Comparison of ENCODE assay signal across 24 mouse cellular contexts in the genomic region with DNA sequence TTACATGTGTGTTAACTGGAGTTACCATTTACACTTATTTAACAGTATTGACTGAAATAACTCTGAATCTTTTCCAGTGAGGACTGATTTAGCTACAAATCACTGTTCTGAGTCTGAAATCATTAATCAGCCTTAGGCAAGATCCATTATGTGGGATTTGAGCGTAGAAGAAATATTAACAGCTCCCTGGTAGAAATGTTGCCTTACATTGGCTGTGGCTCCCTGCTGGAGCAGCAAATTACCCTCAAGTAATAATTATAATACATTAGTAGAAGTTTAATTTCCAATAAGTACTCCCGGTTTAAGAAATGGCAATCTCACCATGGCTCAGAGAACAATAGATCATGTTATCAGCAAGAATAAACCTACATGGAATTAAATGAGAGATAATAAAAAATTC. TPM values are rescaled to one million over a fixed set of nuclear protein-coding genes. Genes with fewer than 3 reads are reported as not detected.
DNase-seq lines count a peak whose midpoint lies in the region; ATAC-seq lines count a peak whose summit lies in the region.
"Had no signal": no experiment of that assay in that cellular context is flagged by ENCODE, and none has a peak within 500 bp of the region (broad histone marks: within the 10 kb centered on the region; RNA-seq: fewer than 3 reads in every experiment).

No protein-coding gene starts in this region.

- no peaks in the 10 kb centered on the region for H3K27me3 ChIP-seq in hindbrain, embryonic 13.5 days
- H3K27me3 ChIP-seq in hindbrain, embryonic 11.5 days (ENCODE audit: control insufficient read depth, insufficient read depth, low read length): no peaks in the 10 kb centered on the region
- H3K27me3 ChIP-seq in neural tube, embryonic 12.5 days (replicated peaks): no peaks in the 10 kb centered on the region
- H3K27me3 ChIP-seq in hindbrain, embryonic 16.5 days (replicated peaks; ENCODE audit: control insufficient read depth, insufficient read depth, low read length): no peaks in the 10 kb centered on the region
- H3K27me3 ChIP-seq in neural tube, embryonic 15.5 days (replicated peaks): no peaks in the 10 kb centered on the region
- no peaks in the 10 kb centered on the region for H3K27me3 ChIP-seq in limb, embryonic 10.5 days (ENCODE audit: low read depth, poor library complexity, severe bottlenecking)
- H3K27me3 ChIP-seq: CH12.LX; embryonic facial prominence, embryonic 15.5 days; heart, embryonic 12.5 days; Patski had no signal

- H3K9ac ChIP-seq in hindbrain, embryonic 13.5 days: no peak overlapping the region
- H3K9ac ChIP-seq in hindbrain, embryonic 11.5 days (ENCODE audit: low read depth, low read length): no peak overlapping the region
- H3K9ac ChIP-seq in neural tube, embryonic 12.5 days: no peak overlapping the region
- no peak overlapping the region for H3K9ac ChIP-seq in hindbrain, embryonic 16.5 days (ENCODE audit: low read depth, low read length)
- no peak overlapping the region for H3K9ac ChIP-seq in neural tube, embryonic 15.5 days (replicated peaks)
- H3K9ac ChIP-seq: embryonic facial prominence, embryonic 15.5 days; heart, embryonic 12.5 days had no signal

- no peaks in the 10 kb centered on the region for H3K36me3 ChIP-seq in hindbrain, embryonic 13.5 days
- no peaks in the 10 kb centered on the region for H3K36me3 ChIP-seq in hindbrain, embryonic 11.5 days (ENCODE audit: control insufficient read depth, insufficient read depth, low read length)
- no peaks in the 10 kb centered on the region for H3K36me3 ChIP-seq in neural tube, embryonic 12.5 days
- no peaks in the 10 kb centered on the region for H3K36me3 ChIP-seq in hindbrain, embryonic 16.5 days (ENCODE audit: control insufficient read depth, insufficient read depth, low read length)
- no peaks in the 10 kb centered on the region for H3K36me3 ChIP-seq in neural tube, embryonic 15.5 days
- H3K36me3 ChIP-seq in limb, embryonic 10.5 days: no peaks in the 10 kb centered on the region
- H3K36me3 ChIP-seq: embryonic facial prominence, embryonic 15.5 days; heart, embryonic 12.5 days had no signal

- no peak overlapping the region for H3K4me2 ChIP-seq in hindbrain, embryonic 13.5 days
- H3K4me2 ChIP-seq in hindbrain, embryonic 11.5 days (replicated peaks; ENCODE audit: low read depth, low read length): no peak overlapping the region
- H3K4me2 ChIP-seq in neural tube, embryonic 12.5 days (replicated peaks): no peak overlapping the region
- no peak overlapping the region for H3K4me2 ChIP-seq in hindbrain, embryonic 16.5 days (ENCODE audit: low read length)
- H3K4me2 ChIP-seq in neural tube, embryonic 15.5 days: no peak overlapping the region
- H3K4me2 ChIP-seq: embryonic facial prominence, embryonic 15.5 days; heart, embryonic 12.5 days had no signal

- peak; percentile 57; the same call in 1 of the 2 replicates for ATAC-seq in hindbrain, embryonic 13.5 days (ENCODE audit: low FRiP score)
- ATAC-seq in hindbrain, embryonic 11.5 days (ENCODE audit: low FRiP score): no peak
- ATAC-seq in neural tube, embryonic 12.5 days (ENCODE audit: low FRiP score, low read depth): peak; percentile 63; the same call in 1 of the 2 replicates
- peak; percentile 65; the same call in 1 of the 2 replicates for ATAC-seq in hindbrain, embryonic 16.5 days
- peak; percentile 69; the same call in 1 of the 2 replicates for ATAC-seq in neural tube, embryonic 15.5 days (ENCODE audit: low FRiP score)
- ATAC-seq: activated CD4-positive, CD25-positive, alpha-beta regulatory T cell, adult 4 months; forebrain, embryonic 16.5 days; intestine, embryonic 16.5 days; Patski had no signal

- no peaks in the 10 kb centered on the region for H3K4me1 ChIP-seq in hindbrain, embryonic 13.5 days (replicated peaks)
- H3K4me1 ChIP-seq in hindbrain, embryonic 11.5 days (replicated peaks; ENCODE audit: control insufficient read depth, insufficient read depth, low read length): no peaks in the 10 kb centered on the region
- H3K4me1 ChIP-seq in neural tube, embryonic 12.5 days: no peaks in the 10 kb centered on the region
- H3K4me1 ChIP-seq in hindbrain, embryonic 16.5 days (ENCODE audit: control insufficient read depth, insufficient read depth, low read depth, low read length): no peaks in the 10 kb centered on the region
- no peaks in the 10 kb centered on the region for H3K4me1 ChIP-seq in neural tube, embryonic 15.5 days
- no peaks in the 10 kb centered on the region for H3K4me1 ChIP-seq in limb, embryonic 10.5 days
- H3K4me1 ChIP-seq: embryonic facial prominence, embryonic 15.5 days had no signal

- 57% methylated on average over 2 of the region's 2 CpGs for WGBS in hindbrain, embryonic 13.5 days
- 72% methylated on average over 2 of the region's 2 CpGs for WGBS in hindbrain, embryonic 11.5 days
- 53% methylated on average over 2 of the region's 2 CpGs for WGBS in neural tube, embryonic 12.5 days
- 51% methylated on average over 2 of the region's 2 CpGs for WGBS in hindbrain, embryonic 16.5 days
- 30% methylated on average over 2 of the region's 2 CpGs for WGBS in neural tube, embryonic 15.5 days
- WGBS in limb, embryonic 10.5 days: 91% methylated on average over 2 of the region's 2 CpGs

- DNase-seq in hindbrain, embryonic 11.5 days (ENCODE audit: low spot score): no peak
- DNase-seq in neural tube, embryonic 10.5 days (ENCODE audit: extremely low spot score, low spot score): no peak
- no peak for DNase-seq in kidney, postnatal 4 days
- no peak for DNase-seq in limb, embryonic 10.5 days (ENCODE audit: low spot score)
- DNase-seq: adrenal gland, postnatal 14 days; cerebellum, adult 2 months; cerebellum, postnatal 10 days; embryo, embryonic 11 days; gastrocnemius, postnatal 10 days; heart, adult 2 months had no signal

- no peak overlapping the region for H3K4me3 ChIP-seq in hindbrain, embryonic 13.5 days
- no peak overlapping the region for H3K4me3 ChIP-seq in hindbrain, embryonic 11.5 days (ENCODE audit: low read depth, low read length)
- H3K4me3 ChIP-seq in neural tube, embryonic 12.5 days: no peak overlapping the region
- no peak overlapping the region for H3K4me3 ChIP-seq in hindbrain, embryonic 16.5 days (ENCODE audit: low read length)
- no peak overlapping the region for H3K4me3 ChIP-seq in neural tube, embryonic 15.5 days (replicated peaks)
- H3K4me3 ChIP-seq in limb, embryonic 10.5 days: no peak overlapping the region
- H3K4me3 ChIP-seq: embryonic facial prominence, embryonic 15.5 days; erythroblast, embryonic 14.5 days; heart, adult 2 months; heart, embryonic 12.5 days had no signal

- no peaks in the 10 kb centered on the region for H3K9me3 ChIP-seq in hindbrain, embryonic 13.5 days
- no peaks in the 10 kb centered on the region for H3K9me3 ChIP-seq in hindbrain, embryonic 11.5 days (ENCODE audit: control insufficient read depth, low read length)
- no peaks in the 10 kb centered on the region for H3K9me3 ChIP-seq in neural tube, embryonic 12.5 days
- H3K9me3 ChIP-seq in hindbrain, embryonic 16.5 days (ENCODE audit: control insufficient read depth, low read length): no peaks in the 10 kb centered on the region
- no peaks in the 10 kb centered on the region for H3K9me3 ChIP-seq in neural tube, embryonic 15.5 days (replicated peaks)
- H3K9me3 ChIP-seq in limb, embryonic 10.5 days (replicated peaks): no peaks in the 10 kb centered on the region
- H3K9me3 ChIP-seq: embryonic facial prominence, embryonic 15.5 days; heart, embryonic 12.5 days had no signal

- H3K27ac ChIP-seq in hindbrain, embryonic 13.5 days: no peak overlapping the region
- H3K27ac ChIP-seq in hindbrain, embryonic 11.5 days (ENCODE audit: low read depth, low read length): no peak overlapping the region
- H3K27ac ChIP-seq in neural tube, embryonic 12.5 days: no peak overlapping the region
- no peak overlapping the region for H3K27ac ChIP-seq in hindbrain, embryonic 16.5 days (ENCODE audit: low read depth, low read length)
- H3K27ac ChIP-seq in neural tube, embryonic 15.5 days (replicated peaks): no peak overlapping the region
- H3K27ac ChIP-seq in limb, embryonic 10.5 days: no peak overlapping the region
- H3K27ac ChIP-seq: embryonic facial prominence, embryonic 15.5 days; heart, adult 2 months had no signal

RNA-seq across cellular contexts. Expression of gene Acot10, which starts 27.4 kb away (rescaled TPM):
- 0.13 and 0.61 TPM in 2 replicates for polyA plus RNA-seq in hindbrain, embryonic 13.5 days (2015; fragmentation: Nextera tagmentation; extraction: Ambion mirVana)
- 0.22 TPM in 1 of 2 replicates, not detected in the other for polyA plus RNA-seq in hindbrain, embryonic 11.5 days (2014; fragmentation: Nextera tagmentation; extraction: Ambion mirVana)
- polyA plus RNA-seq in neural tube, embryonic 12.5 days (2016; fragmentation: Nextera tagmentation; extraction: Ambion mirVana): 0.13 and 0.31 TPM in 2 replicates
- 0.17 and 0.48 TPM in 2 replicates for polyA plus RNA-seq in hindbrain, embryonic 16.5 days (2015; fragmentation: Nextera tagmentation; extraction: Ambion mirVana)
- polyA plus RNA-seq in neural tube, embryonic 15.5 days (2015; fragmentation: Nextera tagmentation; extraction: Ambion mirVana): 0.24 and 0.47 TPM in 2 replicates
- polyA plus RNA-seq in limb, embryonic 10.5 days (2016; fragmentation: Nextera tagmentation; extraction: Ambion mirVana): not detected in 2 replicates
- polyA plus RNA-seq: embryonic facial prominence, embryonic 11.5 days; erythroblast, embryonic 14.5 days; forebrain, embryonic 11.5 days; forebrain, embryonic 16.5 days; heart, adult 2 months; heart, embryonic 12.5 days; intestine, embryonic 16.5 days had no signal
